Mouse (Mus musculus) cerebellum, postnatal 4 days (tissue): ENCODE measurements around the gene Serpina6.

Experiments
- DNase-seq, 2 experiments: peaks; one replicate each; pipeline ENCODE4 v3.0.0; 2022; ENCODE audit warnings: low spot score in 2 of 2, mixed read lengths in 1 of 2

Gene Serpina6

DNA sequence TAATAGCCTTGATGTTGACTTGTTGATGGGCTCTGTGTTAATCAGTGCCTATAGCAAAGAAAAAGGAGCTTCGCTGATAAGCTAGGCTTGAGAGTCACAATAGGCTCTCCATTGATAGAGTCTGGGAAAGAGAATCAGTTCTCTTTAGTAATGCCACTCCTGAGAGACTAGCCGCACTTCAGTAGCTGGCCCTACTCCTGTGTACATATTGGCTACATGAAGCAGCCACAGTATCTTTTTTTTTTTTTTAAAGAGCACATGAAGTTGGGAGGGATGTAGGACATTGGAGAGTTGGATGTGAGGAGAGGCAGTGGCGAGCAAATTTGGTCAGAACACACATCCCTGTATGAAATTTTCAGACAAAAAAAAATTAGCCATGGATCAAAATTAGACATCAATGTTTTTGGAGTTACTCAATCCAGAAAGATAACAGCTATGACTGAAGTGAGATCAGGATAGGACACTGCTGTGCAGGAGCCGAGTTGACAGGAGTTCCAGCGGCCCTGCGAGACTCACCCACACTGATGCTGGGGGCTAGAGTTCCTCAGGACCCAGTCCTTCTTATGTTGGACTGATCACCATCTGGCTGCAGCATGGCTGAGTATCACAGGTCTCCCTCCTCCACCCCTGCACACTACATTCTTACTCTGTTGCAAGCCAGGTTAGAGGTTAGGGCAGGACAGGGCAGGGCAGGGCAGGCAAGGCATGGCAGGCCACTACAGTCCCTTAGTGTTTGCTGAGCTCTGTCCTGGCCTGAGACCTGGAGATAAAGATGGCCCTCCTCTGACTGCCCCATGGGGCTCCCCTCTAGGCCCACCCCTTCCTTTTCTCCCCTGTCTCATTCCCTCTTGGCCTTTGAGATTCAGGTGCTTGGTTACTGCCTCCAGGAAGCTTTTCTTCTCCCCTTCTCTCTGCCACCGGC, 1.6 kb downstream of the Serpina6 start:
- no peak for DNase-seq

GRCm38 (mm10) chr12:103653836-103654235, 3.2 kb downstream of the Serpina6 start:
- DNase-seq: no peak

DNA sequence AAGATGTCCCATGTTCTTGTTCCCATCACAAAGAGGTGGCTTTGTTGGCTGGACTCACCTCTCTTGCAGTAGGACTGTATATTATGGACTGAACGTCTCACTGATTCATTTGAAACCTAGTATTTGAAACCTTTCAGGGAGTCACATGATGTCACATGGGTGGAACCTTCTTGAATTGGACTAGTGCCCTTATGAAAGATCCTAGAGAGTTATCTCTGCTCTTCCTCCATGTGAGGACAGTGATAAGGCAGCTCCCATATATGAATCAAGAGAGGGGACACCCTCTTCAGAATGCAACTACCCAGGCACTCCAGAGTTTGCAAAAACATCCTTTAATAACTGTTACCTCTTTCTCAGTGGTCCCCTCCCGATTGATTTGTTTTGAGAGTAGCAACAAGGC, 10.7 kb downstream of the Serpina6 start:
- DNase-seq: no peak

DNA sequence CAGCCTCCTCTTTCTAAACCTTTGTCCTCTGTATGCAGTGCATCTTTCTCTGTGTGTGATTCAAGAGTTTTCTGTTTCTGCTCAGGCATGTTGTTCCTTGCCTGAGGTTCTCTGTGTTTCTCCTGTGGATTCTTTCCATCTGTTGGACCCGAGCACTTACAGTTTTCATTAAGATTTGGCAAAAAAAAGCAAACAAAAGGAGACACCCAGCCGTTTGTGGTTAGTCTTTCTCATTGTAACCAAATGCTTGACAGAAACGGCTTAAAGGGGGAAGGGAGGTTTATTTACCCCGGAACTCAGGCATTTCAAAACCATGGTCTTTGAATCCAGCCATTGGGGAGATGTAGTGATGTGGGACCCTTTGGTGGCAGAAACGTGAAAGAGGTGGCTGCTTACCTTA, 12.4 kb downstream of the Serpina6 start:
- no peak for DNase-seq

- DNase-seq: no peak
Measured at GRCm38 (mm10) chr12:103643818-103644217, 13.2 kb downstream of the Serpina6 start.

- peak; percentile 78 to 92 for DNase-seq
Measured at GRCm38 (mm10) chr12:103643336-103643735, 13.7 kb downstream of the Serpina6 start.

- DNase-seq: no peak
Measured at GRCm38 (mm10) chr12:103635846-103636245, 21.2 kb downstream of the Serpina6 start.

DNA sequence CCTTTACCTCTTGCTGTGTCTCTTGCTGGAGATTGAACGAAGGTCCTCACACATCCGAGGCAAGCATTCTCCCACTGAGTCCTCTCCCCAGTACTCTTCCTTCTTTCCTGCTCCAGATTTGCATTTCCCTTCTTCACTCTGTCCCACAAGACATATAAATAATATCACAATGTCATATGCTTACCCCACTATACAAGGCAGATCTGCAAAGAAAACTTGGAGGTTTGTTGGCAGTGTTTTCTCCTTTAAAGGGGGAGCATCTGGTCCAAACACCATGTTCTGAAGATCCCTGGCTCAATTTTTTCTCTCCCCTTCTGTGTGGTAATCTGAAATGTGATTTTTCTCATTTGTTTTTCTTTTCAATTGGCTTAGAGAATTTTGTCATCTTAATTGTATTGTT, 22.6 kb downstream of the Serpina6 start:
- no peak for DNase-seq

- no peak for DNase-seq
Measured at GRCm38 (mm10) chr12:103631203-103631612, 25.8 kb downstream of the Serpina6 start, which contains the start of gene Serpina10. Gene Serpina10, minus strand, starts transcription at chr12:103631444.

DNA sequence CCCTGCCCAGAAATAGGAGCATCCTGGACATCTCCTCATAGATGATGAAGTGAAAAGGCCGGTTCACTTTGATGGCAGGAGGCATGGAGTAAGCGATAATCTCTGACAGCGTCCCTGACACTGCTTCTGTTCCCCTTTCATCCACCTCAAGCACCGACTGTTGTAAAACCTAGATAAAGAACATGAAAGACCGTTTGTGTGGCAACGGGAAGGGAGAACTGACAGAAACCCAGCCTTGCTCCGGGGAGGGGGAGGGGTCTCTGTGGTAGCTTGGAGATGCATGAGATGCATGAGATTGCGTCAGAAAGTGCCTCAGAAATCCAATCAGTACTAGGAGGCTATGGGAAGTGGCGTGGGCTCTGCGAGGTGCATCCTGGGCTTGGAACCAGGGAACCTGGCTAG, 40.2 kb downstream of the Serpina6 start:
- no peak for DNase-seq

- DNase-seq: no peak
Measured at GRCm38 (mm10) chr12:103615734-103616133, 41.3 kb downstream of the Serpina6 start.

DNA sequence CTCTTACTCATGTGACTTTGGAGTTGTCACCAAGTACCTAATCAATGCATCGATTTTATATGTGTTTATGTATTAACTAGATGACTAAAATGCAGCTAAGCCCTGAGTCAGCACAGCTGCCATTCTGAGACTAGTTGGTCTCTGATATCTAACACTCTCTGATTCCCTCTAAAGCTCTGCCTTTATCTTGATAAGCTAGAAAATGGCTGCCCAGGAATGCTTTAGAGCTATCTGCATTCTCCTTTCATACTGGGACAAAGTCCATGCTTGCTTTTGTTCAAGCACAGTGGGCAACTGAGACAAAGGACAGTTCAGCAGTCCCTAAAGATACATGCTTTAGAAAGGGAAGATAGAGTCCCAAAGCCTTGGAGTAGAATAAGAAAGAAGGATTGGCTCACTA, 41.9 kb downstream of the Serpina6 start:
- DNase-seq: no peak

DNA sequence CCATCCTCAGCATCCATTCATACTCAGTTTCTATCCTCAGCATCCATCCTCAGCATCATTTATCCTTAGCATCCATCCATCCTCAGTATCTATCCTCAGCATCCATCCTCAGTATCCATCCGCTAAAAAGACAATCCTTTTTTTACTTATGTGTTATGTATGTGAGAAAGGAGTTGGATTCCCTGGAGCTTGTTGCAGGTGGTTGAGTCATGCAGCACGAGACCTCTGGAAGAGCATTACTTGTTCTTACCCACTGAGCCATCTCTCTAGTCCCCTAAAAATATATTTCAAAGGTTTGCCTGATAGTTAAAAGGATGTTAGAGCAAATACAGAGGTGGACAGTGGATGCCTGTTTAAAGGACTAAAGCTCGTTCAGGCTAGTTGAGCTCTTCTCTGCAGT, 55.2 kb downstream of the Serpina6 start:
- no peak for DNase-seq

DNA sequence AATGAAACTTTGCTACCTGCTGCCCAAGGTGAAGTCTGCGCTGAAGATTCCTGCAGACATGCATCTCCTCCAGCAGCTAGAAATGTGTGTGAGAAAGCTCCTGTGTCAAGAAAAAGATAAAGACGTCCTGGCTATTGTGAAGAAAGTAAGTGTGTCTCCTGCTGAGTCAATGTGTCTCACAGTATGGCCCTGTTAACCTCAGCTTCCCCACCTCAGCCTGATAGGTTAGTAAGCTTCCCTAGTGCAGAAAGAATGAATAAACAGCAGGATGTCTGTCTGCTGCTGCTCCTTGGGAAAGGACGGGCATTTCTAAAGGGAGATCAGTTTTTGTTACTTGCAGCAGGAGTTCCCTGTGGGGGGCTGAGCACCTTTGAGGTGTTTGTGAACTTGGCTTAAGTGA, 56.6 kb downstream of the Serpina6 start:
- DNase-seq: no peak

DNA sequence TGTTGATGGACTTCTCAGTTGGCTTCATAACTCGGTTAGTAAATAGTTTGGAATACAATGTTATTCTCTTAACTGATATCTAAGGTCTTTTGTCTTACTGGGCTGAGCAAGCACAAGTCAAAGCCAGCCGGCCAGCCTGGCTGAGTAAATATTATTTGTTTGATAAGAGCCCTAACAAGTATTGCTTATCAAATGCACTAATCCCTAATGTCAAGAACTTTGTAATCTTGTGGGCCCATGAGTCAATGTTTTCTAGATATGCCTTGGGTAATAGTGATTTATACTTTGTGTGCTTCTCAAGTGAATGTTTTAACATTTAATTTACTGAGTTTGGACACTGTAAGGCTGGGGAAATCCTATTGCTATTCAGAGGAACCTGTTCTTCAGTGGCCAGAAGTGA, 58.6 kb downstream of the Serpina6 start:
- DNase-seq: no peak
